Mouse (Mus musculus) gastrocnemius, adult 18-20 months (tissue): ENCODE measurements around the gene Cd2bp2. TPM values are rescaled to one million over a fixed set of nuclear protein-coding genes. Genes with fewer than 3 reads are reported as not detected.
"Not testable (repeated sequence)": the region's sequence is repeated elsewhere in the genome, so short reads cannot be mapped to it uniquely, and the experiment has no call there.

Experiments
- DNase-seq: peaks from one replicate; pipeline ENCODE4 v3.0.0; 2021; ENCODE audit warnings: low spot score
- total RNA-seq, 2 experiments: library from RNA; stranded (reverse); gene quantifications; 2 replicates each; pipeline ENCODE4 v1.2.3; 2021

Cd2bp2 gene
- total RNA-seq, 2 experiments from 2014 or later = 25.1 to 26.8 TPM

DNA sequence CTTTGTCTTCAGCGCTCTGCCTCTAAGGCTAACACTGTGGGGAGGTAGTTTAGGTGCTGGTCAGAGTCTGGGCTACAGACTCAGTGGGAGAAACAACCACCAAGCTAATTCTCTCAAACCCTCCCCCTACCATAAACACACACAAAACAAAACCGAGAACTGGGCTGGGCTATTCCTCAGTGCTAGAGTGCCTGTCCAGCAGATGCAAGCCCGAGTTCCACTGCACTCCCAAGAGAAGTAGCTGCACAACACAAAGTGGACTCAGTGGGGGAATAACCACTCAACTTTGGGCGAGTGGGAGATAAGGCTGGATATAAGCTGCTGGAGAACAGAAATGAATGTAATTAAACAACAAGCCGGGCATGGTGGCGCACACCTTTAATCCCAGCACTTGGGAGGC is 5.2 kb downstream of the Cd2bp2 start:
- no peak for DNase-seq

DNA sequence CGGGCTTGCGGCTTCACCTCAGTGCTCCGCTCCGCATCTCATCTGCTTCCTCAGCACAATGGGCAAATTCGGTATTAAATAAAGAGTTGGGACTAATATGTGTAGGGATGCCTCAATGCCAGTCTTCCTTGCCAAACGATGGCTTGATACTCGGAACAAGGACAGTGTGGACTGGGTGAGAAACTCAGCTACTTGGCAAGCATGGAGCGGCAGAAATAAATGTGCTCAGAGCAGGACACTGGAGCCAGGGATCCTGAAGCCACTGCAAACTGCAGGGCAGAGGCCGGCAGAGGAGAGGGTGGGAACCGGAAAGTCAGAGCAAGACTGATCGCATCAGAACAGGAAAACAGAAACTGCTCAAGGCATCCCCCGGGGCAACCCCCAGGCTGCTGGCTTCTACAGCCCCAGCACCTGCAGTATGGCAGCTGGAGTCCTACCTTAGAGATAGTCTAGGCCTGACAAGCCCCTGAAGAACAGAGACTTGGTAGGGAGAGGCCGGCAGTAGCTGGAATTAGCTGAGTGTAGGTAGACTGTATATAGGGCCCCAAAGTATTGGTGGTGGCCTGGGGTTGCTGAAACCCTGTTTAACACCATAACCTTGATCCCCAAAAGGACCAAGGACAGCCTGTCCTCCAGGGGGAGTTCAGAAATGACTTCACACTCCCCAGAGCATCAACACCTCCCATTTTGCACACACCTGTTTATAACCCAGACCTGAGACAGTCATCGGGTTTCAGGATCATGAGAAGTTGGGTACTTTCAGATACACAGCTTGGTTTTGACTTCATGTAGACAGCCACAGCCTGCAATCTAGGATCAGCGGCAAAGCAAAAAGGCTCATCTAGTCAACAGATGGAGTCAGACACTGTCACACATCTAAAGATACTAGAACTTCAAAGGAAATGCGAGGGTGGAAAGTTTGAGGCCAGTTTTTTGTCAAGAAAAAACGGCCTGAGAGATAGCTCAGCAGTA is 7.3 kb downstream of the Cd2bp2 start:
- DNase-seq = no peak

DNA sequence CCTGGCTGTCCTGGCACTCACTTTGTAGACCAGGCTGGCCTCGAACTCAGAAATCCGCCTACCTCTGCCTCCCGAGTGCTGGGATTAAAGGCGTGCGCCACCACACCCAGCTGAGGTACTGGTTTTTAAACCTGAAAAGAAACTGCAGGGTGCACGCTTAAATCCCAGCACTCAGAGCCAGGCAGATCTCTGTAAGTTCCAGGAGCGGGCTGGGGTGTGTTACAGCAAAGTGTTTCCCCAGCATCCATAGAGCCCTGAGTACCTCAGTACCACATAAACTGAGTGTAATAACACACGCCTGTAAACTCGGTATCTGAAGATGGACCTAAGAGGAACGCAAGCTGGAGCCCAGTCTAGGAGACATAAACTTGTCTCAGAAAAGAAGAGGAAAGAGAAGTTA is 8.5 kb downstream of the Cd2bp2 start:
- DNase-seq = no peak

DNA sequence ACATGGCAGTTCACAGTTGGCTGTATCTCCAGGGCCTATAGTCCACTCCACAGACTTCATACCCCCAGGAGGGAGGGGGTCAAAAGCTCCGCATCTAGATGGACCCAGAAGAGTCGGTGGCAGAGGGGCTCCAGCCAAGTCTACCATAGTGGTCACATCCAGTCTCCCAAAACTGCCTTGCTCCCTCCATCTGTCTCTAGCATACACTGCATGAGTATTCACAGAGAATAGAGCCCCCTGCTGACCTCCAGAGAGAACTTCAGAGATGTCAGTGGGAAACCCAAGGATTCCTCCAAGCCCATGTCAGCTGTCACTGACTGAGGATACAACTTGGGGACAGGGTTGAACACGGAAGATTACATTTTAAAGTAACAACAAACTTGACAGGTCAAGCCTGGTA is 10.2 kb downstream of the Cd2bp2 start:
- no peak for DNase-seq

DNA sequence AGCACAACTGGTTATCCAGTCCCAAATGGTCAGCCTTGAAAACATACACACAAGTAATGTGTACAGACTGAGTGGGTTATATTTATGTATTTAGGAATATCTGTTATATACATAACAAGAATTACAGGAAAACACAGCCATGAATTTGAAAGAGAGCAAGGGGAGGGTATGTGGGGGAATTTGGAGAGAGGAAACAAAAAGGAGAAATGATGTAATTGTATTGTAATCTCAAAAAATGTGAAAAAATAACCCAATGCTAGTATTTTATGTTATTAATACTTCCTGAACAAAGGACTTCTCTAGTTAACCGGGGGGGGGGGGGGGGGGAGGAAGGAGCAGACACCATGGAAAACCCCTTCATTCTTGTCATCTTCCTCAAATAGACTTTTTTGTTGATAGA is 11.1 kb downstream of the Cd2bp2 start:
- DNase-seq = no peak

DNA sequence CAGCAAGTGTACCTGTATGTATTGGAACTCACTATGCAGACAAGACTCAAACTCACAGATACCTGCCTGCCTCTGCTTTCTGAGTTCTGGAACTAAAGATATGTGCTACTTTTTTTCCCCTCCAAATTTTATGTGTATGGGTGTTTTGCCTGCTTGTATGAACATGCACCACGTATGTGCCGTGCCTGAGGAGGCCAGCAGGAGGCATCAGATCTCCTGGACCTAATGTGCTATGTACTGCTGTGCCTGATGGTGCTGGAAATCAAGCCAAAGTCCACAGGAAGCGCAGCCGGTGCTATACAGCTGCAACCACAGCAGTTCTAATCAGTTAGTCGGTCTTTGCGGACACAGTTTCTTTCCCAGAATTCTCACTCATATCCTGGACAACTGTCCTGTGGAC is 12.0 kb downstream of the Cd2bp2 start:
- DNase-seq = no peak

DNA sequence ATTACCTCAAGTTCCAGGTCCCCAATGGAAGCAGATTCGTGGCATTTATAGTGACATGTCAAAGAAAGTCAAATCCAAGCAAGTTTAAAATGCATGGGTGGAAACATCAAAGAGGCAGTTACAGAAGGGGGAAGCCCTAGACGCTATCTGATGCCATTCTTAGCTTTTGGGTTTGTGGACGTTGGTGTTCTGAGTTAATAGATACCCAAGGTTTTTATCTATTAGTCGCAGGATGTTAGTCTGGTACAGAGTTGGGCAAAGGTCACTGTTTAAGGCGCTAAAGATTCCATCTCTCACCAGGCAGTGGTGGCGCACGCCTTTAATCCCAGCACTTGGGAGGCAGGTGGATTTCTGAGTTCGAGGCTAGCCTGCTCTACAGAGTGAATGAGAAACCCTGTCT is 12.5 kb downstream of the Cd2bp2 start:
- DNase-seq = no peak

DNA sequence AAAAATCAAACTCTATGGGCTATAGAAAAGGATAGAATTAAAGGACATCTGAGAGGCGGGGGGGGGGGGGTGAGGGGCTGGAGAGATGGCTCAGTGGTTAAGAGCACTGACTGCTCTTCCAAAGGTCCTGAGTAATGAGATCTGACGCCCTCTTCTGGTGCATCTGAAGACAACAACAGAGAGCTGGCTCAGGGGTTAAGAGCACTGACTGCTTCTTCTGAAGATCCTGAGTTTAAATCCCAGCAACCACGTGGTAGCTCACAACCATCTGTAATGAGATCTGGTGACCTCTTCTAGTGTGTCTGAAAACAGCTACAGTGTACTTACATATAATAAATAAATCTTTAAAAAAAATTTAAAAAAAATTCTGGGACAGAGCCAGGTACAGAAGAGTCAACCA is 14.1 kb downstream of the Cd2bp2 start:
- not testable (repeated sequence) for DNase-seq

DNA sequence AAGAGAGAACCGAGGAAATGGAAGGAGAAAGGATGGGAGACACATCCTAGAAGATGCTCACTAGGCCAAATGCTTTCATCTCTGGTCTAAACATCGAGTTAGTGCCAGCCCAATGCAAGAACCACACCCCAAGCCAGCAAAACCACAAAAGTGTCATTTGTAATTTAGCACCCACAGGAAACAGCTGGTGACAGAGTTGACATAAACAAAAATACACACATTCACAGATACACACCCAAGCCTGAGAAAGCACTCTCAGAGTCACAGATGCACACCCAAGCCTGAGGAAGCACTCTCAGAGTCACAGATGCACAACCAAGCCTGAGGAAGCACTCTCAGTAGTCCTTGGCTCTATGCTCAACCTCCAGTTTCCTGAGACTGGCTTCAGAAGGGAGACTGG is 15.1 kb downstream of the Cd2bp2 start:
- no peak for DNase-seq

DNA sequence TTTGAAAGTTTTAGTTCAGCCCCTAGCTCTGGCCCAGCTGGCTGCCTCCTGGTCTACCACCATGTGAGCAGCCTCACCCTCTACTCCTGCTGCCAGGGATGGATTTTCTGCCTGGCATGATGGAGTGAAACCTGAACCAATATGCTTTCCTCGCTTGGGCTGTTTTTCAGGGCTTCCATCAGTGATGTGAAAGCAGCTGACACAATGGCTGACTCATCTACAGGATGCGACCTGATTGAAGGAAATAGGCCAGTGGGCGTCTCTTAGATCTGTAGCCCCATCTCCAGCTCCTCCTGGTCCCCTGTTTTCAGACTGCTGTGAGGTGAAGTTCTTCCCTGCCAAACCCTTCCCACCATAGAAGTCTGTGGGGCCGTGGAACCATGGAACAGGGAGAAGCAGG is 18.9 kb downstream of the Cd2bp2 start:
- DNase-seq = no peak

DNA sequence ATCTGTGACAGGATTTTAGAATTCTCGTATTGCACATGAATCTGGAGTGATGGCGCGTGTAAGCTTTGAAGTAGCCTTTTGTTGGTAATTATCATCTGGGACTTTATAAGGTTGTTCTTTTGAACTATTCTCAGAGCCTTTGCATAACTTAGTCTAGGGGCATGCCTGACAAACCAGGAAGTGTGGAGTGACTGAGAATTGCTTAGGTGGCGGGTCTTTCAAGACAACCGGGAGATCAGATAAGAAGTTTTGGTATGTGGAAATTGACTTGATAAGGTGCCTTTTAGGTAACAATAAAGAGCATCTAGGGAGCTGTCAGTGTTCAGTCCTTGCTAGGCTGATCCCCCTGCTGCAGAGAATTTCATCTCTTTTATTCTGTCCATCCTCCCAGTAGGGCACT is 29.3 kb downstream of the Cd2bp2 start:
- DNase-seq = no peak

DNA sequence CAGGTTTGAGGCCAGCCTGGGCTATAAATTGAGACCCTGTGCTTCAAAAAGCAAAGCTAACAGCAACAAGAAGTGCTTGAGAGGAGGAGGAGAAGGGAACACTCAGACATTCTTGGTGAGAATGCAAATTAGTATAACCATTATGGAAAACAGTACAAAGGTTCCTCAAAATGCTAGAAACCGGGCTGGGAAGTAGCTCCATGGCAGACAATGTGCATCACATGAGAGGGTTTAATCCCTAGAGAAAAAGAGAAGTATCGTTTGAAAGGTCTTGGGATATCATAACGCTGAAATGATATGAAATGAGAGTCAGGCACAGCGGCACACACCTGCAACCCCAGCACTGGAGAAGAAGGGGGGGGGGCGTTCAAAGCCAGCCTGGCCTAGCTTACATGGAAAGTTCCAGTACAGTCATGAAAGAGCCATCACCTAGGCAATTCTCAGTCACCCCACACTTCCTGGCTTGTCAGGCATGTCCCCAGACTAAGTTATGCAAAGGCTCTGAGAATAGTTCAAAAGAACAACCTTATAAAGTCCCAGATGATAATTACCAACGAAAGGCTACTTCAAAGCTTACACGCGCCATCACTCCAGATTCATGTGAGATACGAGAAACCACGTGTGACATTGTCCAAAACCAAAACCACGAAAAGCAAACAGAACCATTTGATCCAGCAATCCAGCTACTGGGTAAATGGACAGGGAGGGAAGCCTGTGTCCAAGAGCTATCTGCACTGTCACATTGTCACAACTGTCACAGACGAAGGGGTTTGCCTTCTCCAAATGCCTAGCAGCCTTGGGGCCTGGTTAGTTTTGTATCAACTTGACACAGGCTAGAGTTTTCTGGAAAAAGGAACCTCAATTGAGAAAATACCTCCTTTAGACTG is 30.0 kb downstream of the Cd2bp2 start:
- DNase-seq = no peak

DNA sequence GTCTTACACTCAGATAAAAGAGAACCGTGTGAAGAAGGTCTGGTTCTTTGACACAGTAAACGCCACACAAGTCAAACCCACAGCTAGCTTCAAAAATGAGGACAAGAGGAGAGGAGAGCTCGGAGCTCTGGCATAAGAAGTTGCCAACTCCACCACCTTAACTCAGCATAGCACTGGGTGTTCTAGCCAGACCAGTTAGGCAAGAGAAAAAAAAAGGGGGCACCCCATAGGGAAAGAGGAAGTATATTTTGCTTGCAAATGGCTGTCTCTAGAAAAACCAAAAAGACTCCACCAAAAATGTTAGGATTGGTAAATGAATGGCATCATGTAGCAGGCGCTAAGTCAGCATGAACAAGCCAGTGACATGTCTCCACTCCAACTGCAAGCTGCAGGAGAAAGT is 31.8 kb downstream of the Cd2bp2 start:
- DNase-seq = no peak

DNA sequence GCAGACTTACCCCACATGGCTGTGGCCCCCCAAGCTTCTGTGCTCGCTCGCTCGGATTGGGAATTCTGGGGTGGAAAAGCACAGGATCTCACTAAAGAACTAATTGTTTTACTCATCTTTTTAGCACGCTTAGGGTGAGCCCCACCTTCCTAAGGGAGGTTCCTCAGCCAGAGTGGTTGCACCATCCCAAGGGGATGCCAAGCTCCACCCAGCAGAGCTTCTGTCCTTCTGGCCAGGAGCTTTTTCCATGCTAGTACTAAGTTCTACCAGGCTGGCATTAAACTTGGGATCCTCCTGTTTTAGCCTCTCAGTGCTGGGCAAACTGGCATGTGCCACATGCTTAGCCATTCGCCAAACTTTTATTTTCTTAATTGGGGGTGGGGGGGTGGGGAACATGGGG is 33.3 kb downstream of the Cd2bp2 start:
- no peak for DNase-seq

DNA sequence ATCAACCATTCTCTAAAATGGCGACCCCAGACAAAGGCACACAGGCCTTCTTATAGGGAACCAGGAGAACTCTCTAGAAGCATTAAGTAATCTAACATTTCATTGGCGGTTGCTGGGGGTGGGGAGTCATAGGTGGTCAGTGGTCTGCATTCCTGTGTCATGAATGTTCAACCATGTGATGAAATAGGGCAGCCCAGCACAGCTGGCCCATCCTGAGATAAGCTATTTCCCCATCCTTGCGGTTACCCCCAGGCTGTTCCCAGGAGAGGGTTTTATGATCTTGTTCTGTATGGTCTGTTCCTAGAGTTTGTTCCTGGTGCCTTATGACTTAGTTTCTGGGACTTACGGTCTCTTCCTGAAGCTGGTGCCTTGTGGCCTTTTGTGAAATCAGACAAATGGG is 38.3 kb downstream of the Cd2bp2 start:
- no peak for DNase-seq

DNA sequence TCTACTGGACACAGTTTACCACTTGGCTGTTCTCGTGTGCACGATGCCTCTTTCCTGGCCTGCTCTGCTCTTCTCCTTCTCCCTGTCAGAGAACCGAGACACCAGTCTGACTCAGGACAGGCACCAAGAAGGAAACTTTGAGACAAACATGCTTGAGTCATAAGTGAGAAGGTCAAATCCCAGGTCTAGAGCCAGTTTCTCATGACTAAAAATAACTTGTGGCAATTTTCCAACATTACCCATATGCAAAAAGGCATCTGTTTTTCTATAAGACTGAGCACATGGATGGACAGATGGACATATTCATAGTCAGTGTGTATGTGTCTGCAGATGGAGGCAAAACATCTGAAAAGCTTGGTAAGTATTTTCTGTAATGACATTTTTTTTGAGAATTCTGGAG is 42.4 kb downstream of the Cd2bp2 start:
- no peak for DNase-seq

DNA sequence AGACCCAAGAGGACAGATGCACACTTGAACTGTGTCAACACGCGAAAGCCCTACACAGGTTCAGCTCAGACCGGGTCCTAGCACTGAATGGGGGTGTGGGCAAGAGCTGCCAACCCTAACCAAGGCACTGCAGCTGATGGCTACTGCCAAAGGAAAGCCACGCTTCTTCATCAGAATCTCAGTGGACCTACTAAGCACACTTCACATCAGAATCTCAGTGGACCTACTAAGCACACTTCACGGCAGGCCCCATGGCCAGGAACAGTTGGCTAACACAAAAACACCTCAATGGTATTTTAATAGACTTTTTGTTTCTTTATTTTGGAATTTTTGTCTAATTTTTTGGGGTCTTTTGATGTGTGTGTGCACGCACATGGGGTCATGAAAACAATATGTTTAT is 43.4 kb downstream of the Cd2bp2 start:
- DNase-seq = no peak

DNA sequence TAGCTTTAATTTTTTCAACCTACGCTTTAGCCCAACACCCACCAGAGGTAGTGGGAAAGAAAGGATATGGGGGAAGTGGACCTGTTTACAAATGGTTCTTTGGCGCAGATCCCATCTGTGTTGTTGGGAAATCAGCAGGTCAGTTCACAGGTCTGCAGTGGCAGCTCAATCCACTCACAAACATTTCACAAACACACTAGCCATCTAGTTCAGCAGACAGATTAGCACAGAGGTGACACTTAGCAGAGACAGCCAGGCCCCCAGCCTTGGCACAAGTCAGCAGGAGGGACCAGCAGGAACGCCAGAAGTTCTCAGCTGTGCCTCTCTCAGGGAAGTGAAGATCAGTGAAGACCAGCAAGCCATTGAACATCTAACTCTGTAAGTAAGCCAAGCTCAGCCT is 47.9 kb downstream of the Cd2bp2 start:
- DNase-seq = no peak

DNA sequence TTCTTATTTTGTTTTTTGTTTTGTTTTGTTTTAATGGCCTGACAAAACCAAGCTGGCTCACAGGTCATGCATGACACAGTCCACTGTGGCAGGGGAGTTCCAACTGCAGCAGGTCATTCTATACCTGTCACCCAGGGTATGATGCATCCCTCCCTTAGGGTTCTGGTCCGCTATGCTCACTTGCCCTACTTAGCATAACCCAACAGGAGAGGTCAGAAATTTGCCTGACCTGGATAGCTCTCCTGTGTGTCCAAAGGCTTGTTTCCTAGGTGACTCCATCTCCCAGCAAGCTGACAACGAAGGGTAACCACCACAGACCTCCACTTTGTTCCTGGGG is 49.6 kb downstream of the Cd2bp2 start:
- DNase-seq = no peak

DNA sequence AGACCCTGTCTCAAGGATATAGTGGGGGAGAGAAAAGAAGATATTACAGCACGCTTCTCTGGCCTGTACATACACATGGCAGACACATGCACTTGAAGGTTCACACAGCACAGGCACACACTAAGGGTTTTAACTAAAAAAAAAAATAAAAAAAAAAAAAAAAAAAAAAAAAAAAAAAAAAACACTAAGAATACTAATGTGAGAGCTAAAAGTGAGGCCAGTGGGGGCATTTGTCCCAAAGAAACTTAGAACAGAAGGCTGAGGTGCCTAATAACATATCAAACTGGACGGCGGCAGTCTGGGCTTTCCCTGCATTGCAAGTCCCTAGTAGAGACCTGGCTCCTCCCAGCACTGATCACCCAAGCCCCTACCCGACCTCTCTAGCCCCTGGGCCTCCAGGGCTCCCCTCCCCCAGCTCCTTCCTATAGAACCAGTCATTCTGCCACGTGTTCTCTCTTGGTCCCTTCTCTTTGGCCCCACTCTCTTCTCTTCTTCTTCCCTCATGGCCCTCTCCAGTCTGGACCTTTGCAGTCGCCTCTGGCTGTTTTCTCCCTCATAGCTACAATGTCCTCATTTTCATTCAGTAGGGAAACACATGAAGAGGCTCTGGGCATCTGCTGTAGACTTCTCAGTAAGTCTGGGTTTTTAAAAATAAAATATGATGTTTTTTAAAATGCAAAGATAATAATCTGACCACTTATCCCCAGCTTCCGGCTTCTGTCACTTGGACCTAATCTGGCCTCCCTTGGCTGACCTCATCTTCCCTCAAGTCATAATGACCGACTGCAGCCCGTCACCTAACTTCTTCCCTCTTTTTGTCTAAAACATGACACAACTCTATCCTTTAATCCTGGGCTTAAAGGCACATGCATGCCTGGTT is 50.2 kb downstream of the Cd2bp2 start:
- DNase-seq = no peak

DNA sequence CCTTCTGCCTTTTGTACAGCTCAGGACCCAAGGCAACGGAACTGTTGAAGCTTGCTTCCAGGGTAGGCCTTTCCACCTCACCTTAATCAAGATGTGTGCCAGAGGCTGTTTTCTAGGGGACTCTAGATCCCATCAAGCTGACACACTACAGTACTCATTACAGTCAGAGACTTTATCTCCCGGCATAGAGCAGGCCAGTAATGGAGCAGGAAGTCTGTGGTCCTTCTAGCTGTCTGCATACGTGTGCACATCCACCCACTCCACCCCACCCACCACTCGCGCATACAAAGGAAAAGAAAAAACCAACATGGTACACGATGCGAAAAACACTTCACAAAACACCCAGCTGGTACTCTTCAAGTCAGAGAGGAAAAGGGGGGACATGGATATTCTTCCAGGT is 51.4 kb downstream of the Cd2bp2 start:
- no peak for DNase-seq

DNA sequence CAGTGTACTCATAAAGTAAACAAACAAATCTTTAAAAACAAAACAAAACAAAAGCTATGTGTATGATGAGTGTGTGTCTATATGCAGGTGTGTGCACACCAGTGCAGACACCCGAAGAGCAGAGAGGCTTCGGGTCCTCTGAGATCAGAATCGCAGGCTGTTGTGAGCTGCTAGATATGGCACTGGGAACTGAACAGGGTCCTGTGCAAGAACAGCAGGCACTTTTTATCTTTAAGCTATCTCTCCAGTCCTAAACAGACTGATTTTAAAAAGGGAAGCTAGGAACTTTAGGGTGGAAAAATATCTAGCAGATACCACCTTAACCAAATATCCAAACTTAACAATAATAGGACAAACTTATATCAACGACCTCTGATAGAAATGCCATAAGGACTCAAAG is 53.2 kb downstream of the Cd2bp2 start:
- DNase-seq = no peak
